Mouse (Mus musculus) neural tube, embryonic 11.5 days (tissue): ENCODE data around the gene Zcchc2. TPM values are rescaled to one million over a fixed set of nuclear protein-coding genes. Genes with fewer than 3 reads are reported as not detected.

ENCODE experiments used
- ATAC-seq: fragments of 200-750 bp; cut with Nextera tagmentation; 2 replicates; pipeline ENCODE4 v1.8.0; 2017; ENCODE audit warnings: moderate number of reproducible peaks, mild to moderate bottlenecking, moderate TSS enrichment, moderate library complexity; ENCODE audit not compliant: insufficient read depth, low FRiP score, low TSS enrichment
- DNase-seq: peaks from one replicate; pipeline ENCODE4 v3.0.0-alpha.2; 2015; ENCODE audit warnings: low spot score
- H3K27ac ChIP-seq: fragments of 300-500 bp; sonication (generic); 2 replicates; pipeline ENCODE4 v1.5.1; 2014; ENCODE audit warnings: low read depth, mild to moderate bottlenecking, low read length
- H3K27me3 ChIP-seq: fragments of 300-500 bp; sonication (generic); 2 replicates; pipeline ENCODE4 v1.6.1; 2014; ENCODE audit warnings: mild to moderate bottlenecking, low read length, mixed read lengths; ENCODE audit not compliant: control insufficient read depth, insufficient read depth
- H3K36me3 ChIP-seq: fragments of 300-500 bp; sonication (generic); 2 replicates; pipeline ENCODE4 v1.6.1; 2014; ENCODE audit warnings: mild to moderate bottlenecking, low read length, moderate library complexity, mixed read lengths; ENCODE audit not compliant: control insufficient read depth, insufficient read depth
- H3K4me1 ChIP-seq: fragments of 300-500 bp; sonication (generic); 2 replicates; pipeline ENCODE4 v1.6.1; 2014; ENCODE audit warnings: low read length, mixed read lengths; ENCODE audit not compliant: control insufficient read depth, insufficient read depth
- H3K4me2 ChIP-seq: fragments of 300-500 bp; sonication (generic); 2 replicates; pipeline ENCODE4 v1.6.1; 2014; ENCODE audit warnings: low read depth, mild to moderate bottlenecking, moderate library complexity
- H3K4me3 ChIP-seq: fragments of 300-500 bp; sonication (generic); 2 replicates; pipeline ENCODE4 v1.5.1; 2014; ENCODE audit warnings: low read depth, low read length
- H3K9ac ChIP-seq: fragments of 300-500 bp; sonication (generic); 2 replicates; pipeline ENCODE4 v1.6.1; 2014; ENCODE audit warnings: mild to moderate bottlenecking, low read length
- H3K9me3 ChIP-seq: fragments of 300-500 bp; sonication (generic); 2 replicates; pipeline ENCODE4 v1.6.1; 2016; ENCODE audit warnings: low read length; ENCODE audit not compliant: control insufficient read depth
- WGBS: fragments of 180-500 bp; shearing (Covaris S2); extraction: QIAGEN DNeasy Blood & Tissue Kit; methylation state at CpG from one replicate; pipeline ENCODE4 v1.1.7; 2014; 5-methylcytosine and 5-hydroxymethylcytosine counted together
- polyA plus RNA-seq: library from polyadenylated mRNA; unstranded; fragments of >200 nt; fragmentation: Nextera tagmentation; extraction: Ambion mirVana; gene quantifications from 2 replicates; pipeline ENCODE4 v1.2.1, GENCODE M21; 2014

Gene Zcchc2
- polyA plus RNA-seq, 1 experiment from 2014 or later, result 2.6 TPM

DNA sequence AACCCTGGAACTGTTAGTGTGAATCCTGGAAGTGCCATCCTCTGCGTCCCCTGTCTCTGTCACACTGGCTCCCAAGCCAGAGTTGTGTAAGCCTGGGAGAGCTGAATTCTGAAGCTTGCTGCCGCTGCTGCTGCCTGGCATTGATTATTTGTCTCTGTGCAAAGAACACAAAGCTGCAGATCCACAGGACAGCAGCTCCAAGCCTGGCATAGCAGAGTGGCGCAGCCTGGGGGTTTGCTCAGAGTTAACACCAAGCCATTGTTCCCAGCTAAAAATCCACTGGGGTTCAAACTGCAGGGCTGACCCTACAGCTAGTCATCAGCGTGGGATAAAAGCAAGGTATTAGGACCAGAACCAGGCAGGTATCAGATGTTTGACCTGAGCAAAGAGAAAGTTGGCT, 80.6 kb downstream of the Zcchc2 start:
- H3K4me3 ChIP-seq, result no peak overlapping the region
- no peaks in the 10 kb centered on the region for H3K9me3 ChIP-seq
- peaks cover 7% of the 10 kb centered on the region; the same call in 1 of the 2 replicates for H3K4me1 ChIP-seq
- H3K4me2 ChIP-seq, result no peak overlapping the region
- H3K36me3 ChIP-seq, result no peaks in the 10 kb centered on the region
- ATAC-seq (no peak), DNase-seq (no peak)
- 67% methylated on average over 4 of the region's 4 CpGs for WGBS
- no peaks in the 10 kb centered on the region for H3K27me3 ChIP-seq
- H3K9ac ChIP-seq, result no peak overlapping the region
- H3K27ac ChIP-seq, result no peak overlapping the region

DNA sequence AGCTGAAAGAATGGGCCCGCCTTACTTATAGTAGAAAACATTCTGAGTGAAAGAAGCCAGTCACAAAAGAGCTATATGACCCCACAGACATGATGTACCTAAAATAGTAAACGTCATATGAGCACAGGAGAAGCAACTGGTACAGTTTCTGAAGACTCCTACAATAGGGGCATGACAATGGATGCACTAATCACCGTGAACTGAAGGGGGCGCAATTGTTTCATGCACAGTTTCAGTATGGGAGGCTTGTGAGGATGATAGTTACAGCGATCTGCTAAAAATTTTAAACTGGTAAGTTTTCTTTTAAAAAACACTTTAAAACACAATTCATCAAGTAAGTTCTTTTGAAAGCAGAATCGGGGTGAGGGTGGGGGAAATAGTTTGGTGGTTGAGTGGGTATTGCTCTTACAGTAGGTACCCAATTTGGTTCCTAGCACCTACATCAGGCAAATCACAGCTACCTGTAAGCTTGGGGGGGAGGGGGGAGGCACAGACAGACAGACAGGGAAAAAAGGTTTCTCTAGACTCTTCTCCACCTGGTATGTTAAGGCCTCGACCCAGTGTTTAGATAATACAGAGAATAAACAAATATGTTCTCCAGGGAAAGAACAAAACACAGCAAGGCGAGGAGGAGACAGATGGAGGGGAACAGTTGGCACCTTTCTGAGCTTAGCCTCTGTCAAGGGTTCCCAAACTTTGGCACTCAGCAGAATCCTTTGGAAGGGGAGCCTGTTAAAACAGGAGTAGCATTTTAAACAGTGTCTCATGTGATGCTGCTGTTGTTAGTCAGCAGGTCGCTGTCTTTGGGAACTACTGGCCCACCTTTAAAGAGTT, 81.2 kb downstream of the Zcchc2 start:
- H3K9me3 ChIP-seq, result no peaks in the 10 kb centered on the region
- H3K4me3 ChIP-seq, result no peak overlapping the region
- H3K9ac ChIP-seq, result peak overlapping the region; percentile 10; the same call in 1 of the 2 replicates
- DNase-seq (peak; percentile 81), ATAC-seq (peak; percentile 70)
- peaks cover 7% of the 10 kb centered on the region; the same call in 1 of the 2 replicates for H3K4me1 ChIP-seq
- WGBS, result 13% methylated on average over 9 of the region's 9 CpGs
- H3K36me3 ChIP-seq, result no peaks in the 10 kb centered on the region
- H3K4me2 ChIP-seq, result peak overlapping the region; percentile 28
- H3K27ac ChIP-seq, result no peak overlapping the region
- H3K27me3 ChIP-seq, result no peaks in the 10 kb centered on the region

DNA sequence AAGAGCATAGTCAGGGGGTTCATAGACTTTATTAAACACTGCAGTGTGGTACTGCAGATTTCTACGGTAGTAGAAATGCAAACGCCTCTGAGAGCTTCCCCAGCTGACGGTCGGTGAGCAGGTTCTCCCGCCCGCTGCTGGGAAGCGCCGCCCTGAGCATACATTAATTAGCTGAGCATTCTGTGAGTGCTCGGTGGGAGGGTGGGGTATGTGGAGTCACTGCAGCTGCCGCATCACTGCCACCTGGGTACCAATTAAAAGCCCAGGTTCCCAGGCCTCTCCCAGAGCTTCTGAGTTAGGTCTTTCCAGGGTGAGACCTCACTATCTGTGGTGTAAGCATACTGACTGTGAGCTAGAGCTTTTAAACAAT, 81.8 kb downstream of the Zcchc2 start:
- DNase-seq, result peak; percentile 53
- H3K27ac ChIP-seq, result no peak overlapping the region
- no peaks in the 10 kb centered on the region for H3K27me3 ChIP-seq

DNA sequence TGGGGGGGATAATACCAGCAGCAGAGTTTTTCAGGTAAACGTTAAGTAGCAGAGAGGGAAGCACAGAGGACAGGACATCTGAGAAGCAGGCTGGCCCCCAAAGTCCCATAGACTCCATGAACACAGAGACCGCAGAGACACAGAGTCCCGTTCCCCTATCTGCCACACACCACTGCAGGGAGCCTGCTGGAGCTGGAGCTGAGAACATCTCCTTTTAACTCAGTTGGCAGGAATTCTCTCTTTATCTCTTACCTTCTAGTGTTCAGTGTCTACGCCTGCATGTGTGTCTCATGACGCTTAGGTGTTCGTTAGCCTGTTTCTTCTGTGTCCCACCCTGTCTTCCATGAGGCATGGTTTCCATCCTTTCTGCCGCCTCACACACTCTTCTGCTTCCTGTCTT, 83.0 kb downstream of the Zcchc2 start:
- no peaks in the 10 kb centered on the region for H3K27me3 ChIP-seq
- DNase-seq (no peak), ATAC-seq (no peak)
- H3K4me1 ChIP-seq, result peaks cover 7% of the 10 kb centered on the region; the same call in 1 of the 2 replicates
- no peaks in the 10 kb centered on the region for H3K9me3 ChIP-seq
- no peak overlapping the region for H3K4me2 ChIP-seq
- no peaks in the 10 kb centered on the region for H3K36me3 ChIP-seq
- H3K27ac ChIP-seq, result no peak overlapping the region
- WGBS, result 86% methylated on average over 7 of the region's 7 CpGs
- H3K9ac ChIP-seq, result no peak overlapping the region
- H3K4me3 ChIP-seq, result no peak overlapping the region

More for the DNA sequence above, 81.8 kb downstream of the Zcchc2 start:
- Histone ChIP-seq H3K9ac (peak overlapping the region; percentile 10; the same call in 1 of the 2 replicates), H3K4me2 (peak overlapping the region; percentile 28), H3K36me3 (no peaks in the 10 kb centered on the region), H3K4me1 (peaks cover 7% of the 10 kb centered on the region; the same call in 1 of the 2 replicates), H3K4me3 (no peak overlapping the region), H3K9me3 (no peaks in the 10 kb centered on the region)
- under 1% methylated on average over 10 of the region's 10 CpGs for WGBS
- ATAC-seq, result peak; percentile 88

DNA sequence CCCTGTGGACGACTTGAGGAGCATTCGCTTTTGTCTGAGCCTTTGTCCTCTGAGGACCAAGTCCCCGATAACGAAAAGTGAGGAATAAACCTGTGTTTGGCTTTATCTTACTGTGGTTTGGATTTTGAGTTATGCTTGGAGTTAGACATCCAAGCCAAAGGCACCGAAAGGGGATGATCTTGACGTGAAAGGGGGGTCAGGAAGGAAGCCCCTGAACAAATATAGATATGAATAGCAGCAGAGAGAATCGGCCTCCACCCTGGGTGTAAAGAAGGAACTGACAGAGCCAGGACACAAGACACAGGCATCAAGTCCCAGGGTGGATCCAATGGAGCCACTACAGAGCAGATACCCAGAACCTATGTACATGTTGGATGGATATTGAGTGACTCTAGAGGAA, 83.9 kb downstream of the Zcchc2 start:
- no peaks in the 10 kb centered on the region for H3K27me3 ChIP-seq
- H3K4me2 ChIP-seq, result no peak overlapping the region
- H3K27ac ChIP-seq, result no peak overlapping the region
- 83% methylated on average over 7 of the region's 7 CpGs for WGBS
- no peak for ATAC-seq
- no peaks in the 10 kb centered on the region for H3K9me3 ChIP-seq
- H3K9ac ChIP-seq, result no peak overlapping the region
- no peaks in the 10 kb centered on the region for H3K36me3 ChIP-seq
- no peak for DNase-seq
- no peak overlapping the region for H3K4me3 ChIP-seq
- peaks cover 7% of the 10 kb centered on the region; the same call in 1 of the 2 replicates for H3K4me1 ChIP-seq

DNA sequence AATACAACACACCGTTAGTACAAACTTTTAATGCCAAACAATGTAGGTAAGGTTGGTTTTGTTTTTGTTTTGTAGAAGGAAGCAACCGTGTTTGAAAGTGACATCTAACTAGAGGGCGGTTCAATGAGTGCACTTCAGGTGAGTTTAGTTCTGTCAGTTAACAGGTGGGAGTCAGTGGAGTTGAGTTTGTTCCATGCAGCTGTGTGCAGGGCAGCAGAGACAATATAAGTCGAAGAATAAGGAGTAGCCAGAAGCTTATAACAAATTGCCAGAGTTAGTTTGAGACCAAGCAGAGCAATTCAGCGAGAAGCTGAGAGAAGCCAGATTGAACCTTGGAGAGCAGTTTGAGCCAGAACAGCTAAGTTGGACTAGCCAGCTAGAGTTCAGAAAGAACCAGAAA, 84.5 kb downstream of the Zcchc2 start:
- Histone ChIP-seq H3K4me2 (no peak overlapping the region), H3K36me3 (no peaks in the 10 kb centered on the region), H3K4me1 (peaks cover 7% of the 10 kb centered on the region; the same call in 1 of the 2 replicates), H3K27me3 (no peaks in the 10 kb centered on the region), H3K27ac (no peak overlapping the region), H3K4me3 (no peak overlapping the region), H3K9ac (no peak overlapping the region), H3K9me3 (no peaks in the 10 kb centered on the region)
- ATAC-seq (no peak), DNase-seq (no peak)
- 92% methylated on average over 5 of the region's 5 CpGs for whole genome bisulfite sequencing

DNA sequence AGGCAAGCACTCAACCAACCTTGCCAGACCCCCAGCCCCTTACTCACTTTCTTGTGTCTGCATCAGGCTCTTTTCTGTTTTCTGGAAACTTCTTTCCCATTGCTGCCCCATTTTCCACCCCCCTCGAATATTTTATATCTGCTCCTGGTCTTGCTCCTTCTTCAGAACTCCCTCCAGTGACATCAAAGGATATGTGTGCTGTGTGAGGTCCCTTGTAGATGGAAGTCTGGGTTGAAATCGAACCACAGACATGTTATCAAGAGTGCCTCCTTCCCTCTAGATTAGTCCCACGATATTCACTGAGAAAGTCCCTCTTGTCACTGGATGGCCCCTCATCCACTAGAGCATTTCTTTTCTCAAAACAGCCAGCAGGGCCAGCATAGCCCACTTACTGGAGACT, 86.4 kb downstream of the Zcchc2 start:
- Histone ChIP-seq H3K36me3 (no peaks in the 10 kb centered on the region), H3K4me1 (peaks cover 6% of the 10 kb centered on the region; the same call in 1 of the 2 replicates), H3K4me2 (no peak overlapping the region), H3K27me3 (no peaks in the 10 kb centered on the region), H3K27ac (no peak overlapping the region), H3K9me3 (no peaks in the 10 kb centered on the region), H3K9ac (no peak overlapping the region), H3K4me3 (no peak overlapping the region)
- DNase-seq, result no peak
- WGBS, result 85% methylated on average over 3 of the region's 3 CpGs
- no peak for ATAC-seq

DNA sequence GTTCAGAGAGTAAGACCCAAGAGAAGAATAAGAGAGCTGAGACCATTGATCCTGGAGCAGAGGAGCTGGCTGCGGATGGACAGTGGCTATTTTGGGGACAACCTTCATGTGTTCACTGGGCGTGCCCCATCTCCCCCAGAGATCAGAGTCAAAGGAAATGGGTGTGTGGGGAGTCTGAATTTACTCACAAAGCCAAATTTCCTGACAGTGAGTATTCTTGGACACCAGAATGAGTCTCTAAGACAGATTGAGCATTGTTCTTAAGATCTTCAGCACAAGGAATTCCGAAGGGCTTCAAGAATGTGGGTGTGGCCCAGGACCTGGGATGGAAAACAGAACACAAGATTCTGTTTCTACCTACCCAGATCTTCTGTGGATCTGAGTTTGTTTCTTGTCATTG, 87.0 kb downstream of the Zcchc2 start:
- ATAC-seq (no peak), DNase-seq (no peak)
- H3K36me3 ChIP-seq, result no peaks in the 10 kb centered on the region
- H3K4me3 ChIP-seq, result no peak overlapping the region
- 92% methylated on average over 3 of the region's 3 CpGs for WGBS
- no peak overlapping the region for H3K9ac ChIP-seq
- 0 out of 2 replicates have a peak, but pooled peaks cover under 1% of the 10 kb centered on the region for H3K4me1 ChIP-seq
- no peaks in the 10 kb centered on the region for H3K9me3 ChIP-seq
- H3K27ac ChIP-seq, result no peak overlapping the region
- H3K27me3 ChIP-seq, result no peaks in the 10 kb centered on the region
- H3K4me2 ChIP-seq, result no peak overlapping the region
